Mouse (Mus musculus): ENCODE results near the gene Guca1b. TPM values are rescaled to one million over a fixed set of nuclear protein-coding genes. Genes with fewer than 3 reads are reported as not detected.
A peak's percentile ranks its signal among the peaks of the same experiment; 100 is the strongest.

The Guca1b gene
- polyA plus RNA-seq (2016; fragmentation: Nextera tagmentation; extraction: Ambion mirVana) = 0.75 and 0.85 TPM in 2 replicates

DNA sequence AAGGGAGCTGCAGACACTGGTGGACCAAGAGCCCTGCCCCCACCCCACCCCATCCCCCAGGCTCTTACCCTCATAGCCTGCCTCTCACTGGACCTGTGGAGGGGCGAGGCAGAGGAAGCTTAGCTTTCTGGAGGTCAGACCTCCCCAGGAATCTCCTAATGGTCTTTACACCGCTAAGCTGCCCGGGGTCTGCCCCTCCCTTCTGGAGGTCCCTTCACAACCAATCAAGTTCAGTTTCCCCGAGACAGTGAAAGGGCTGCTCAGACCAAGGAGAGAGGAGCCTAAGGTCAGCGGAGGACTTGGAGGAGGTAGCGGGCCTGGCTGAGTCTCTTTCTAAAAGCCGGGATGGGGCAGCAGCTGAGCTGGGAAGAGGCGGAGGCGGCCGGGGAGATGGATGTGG, at the start of gene Guca1b:
TSS of gene Guca1b (plus strand) at position 249 of the 400 bp plus-strand sequence.
- no peak for ATAC-seq (ENCODE audit: low FRiP score, low read depth)
- no peak within 1 kb of the TSS for H3K4me2 ChIP-seq (replicated peaks)
- H3K4me3 ChIP-seq = no peak within 1 kb of the TSS
- H3K27me3 ChIP-seq (replicated peaks) = no peaks in the 10 kb centered on the region; the same call in 1 of the 2 replicates
- H3K9ac ChIP-seq = no peak within 1 kb of the TSS
- H3K4me1 ChIP-seq = no peaks in the 10 kb centered on the region
- WGBS = 43% methylated on average over 10 of the region's 10 CpGs
- H3K27ac ChIP-seq = no peak within 1 kb of the TSS
- peaks cover 9% of the 10 kb centered on the region; the same call in 1 of the 2 replicates for H3K9me3 ChIP-seq
- H3K36me3 ChIP-seq = peaks cover 9% of the 10 kb centered on the region

GRCm38 (mm10) chr17:47343121-47343520, 42.1 kb upstream of the Guca1b start:
- Histone ChIP-seq H3K9me3 (peaks cover 7% of the 10 kb centered on the region; the same call in 1 of the 2 replicates), H3K4me2 (replicated peaks) (no peak overlapping the region), H3K4me1 (no peaks in the 10 kb centered on the region), H3K4me3 (no peak overlapping the region), H3K27me3 (replicated peaks) (no peaks in the 10 kb centered on the region), H3K36me3 (peaks cover 89% of the 10 kb centered on the region), H3K27ac (no peak overlapping the region), H3K9ac (no peak overlapping the region)
- 91% methylated on average over 2 of the region's 2 CpGs for WGBS
- ATAC-seq (ENCODE audit: low FRiP score, low read depth) = no peak

GRCm38 (mm10) chr17:47349721-47350319, 35.4 kb upstream of the Guca1b start:
- Histone ChIP-seq H3K4me3 (no peak overlapping the region), H3K27ac (no peak overlapping the region), H3K4me1 (no peaks in the 10 kb centered on the region), H3K9ac (no peak overlapping the region), H3K27me3 (replicated peaks) (no peaks in the 10 kb centered on the region), H3K9me3 (peaks cover 27% of the 10 kb centered on the region), H3K4me2 (replicated peaks) (no peak overlapping the region), H3K36me3 (peaks cover 98% of the 10 kb centered on the region)
- WGBS = 89% methylated on average over 3 of the region's 3 CpGs
- no peak for ATAC-seq (ENCODE audit: low FRiP score, low read depth)

GRCm38 (mm10) chr17:47359964-47360363, 25.2 kb upstream of the Guca1b start:
- Histone ChIP-seq H3K4me1 (no peaks in the 10 kb centered on the region), H3K36me3 (peaks cover 39% of the 10 kb centered on the region), H3K9me3 (no peaks in the 10 kb centered on the region), H3K9ac (no peak overlapping the region), H3K27me3 (replicated peaks) (no peaks in the 10 kb centered on the region), H3K4me2 (replicated peaks) (no peak overlapping the region), H3K27ac (no peak overlapping the region), H3K4me3 (no peak overlapping the region)
- no peak for ATAC-seq (ENCODE audit: low FRiP score, low read depth)
- 32% methylated on average over 6 of the region's 6 CpGs for WGBS

- Histone ChIP-seq H3K9ac (no peak overlapping the region), H3K4me3 (no peak overlapping the region), H3K4me1 (no peaks in the 10 kb centered on the region), H3K27ac (no peak overlapping the region), H3K4me2 (replicated peaks) (no peak overlapping the region), H3K9me3 (no peaks in the 10 kb centered on the region), H3K36me3 (peaks cover 27% of the 10 kb centered on the region), H3K27me3 (replicated peaks) (0 out of 2 replicates have a peak, but pooled peaks cover 6% of the 10 kb centered on the region)
- no peak for ATAC-seq (ENCODE audit: low FRiP score, low read depth)
- WGBS = 85% methylated on average over 11 of the region's 11 CpGs
Measured at GRCm38 (mm10) chr17:47361343-47361742, 23.9 kb upstream of the Guca1b start.

GRCm38 (mm10) chr17:47368401-47369086, 16.6 kb upstream of the Guca1b start, which contains the start of gene Mrps10:
TSS of gene Mrps10 (plus strand) at chr17:47368887.
- 0 out of 2 replicates have a peak, but pooled peaks cover 7% of the 10 kb centered on the region for H3K27me3 ChIP-seq (replicated peaks)
- H3K27ac ChIP-seq = no peak within 1 kb of the TSS
- 5% methylated on average over 35 of the region's 35 CpGs for WGBS

DNA sequence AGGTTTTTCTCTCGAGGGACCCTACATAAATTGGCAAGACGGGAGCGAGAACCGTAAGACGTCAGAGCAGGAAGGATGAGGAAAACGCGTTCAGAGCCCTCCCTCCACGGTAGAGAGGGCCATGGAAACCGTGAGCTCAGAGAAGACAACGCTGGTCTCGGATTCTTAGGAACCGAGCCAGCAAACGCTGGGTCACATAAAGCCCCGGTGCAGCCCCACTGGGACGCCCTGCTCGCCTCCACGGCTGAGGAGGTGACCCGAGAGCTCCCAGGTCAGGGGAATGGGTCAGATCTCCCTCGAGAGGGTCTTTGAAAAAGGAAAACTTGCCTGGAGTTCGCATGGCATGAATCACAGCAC, 16.1 kb upstream of the Guca1b start:
- peak overlapping the region; percentile 71 for H3K4me3 ChIP-seq
- ATAC-seq (ENCODE audit: low FRiP score, low read depth) = peak; percentile 52
- peak overlapping the region; percentile 67 for H3K9ac ChIP-seq
- H3K27me3 ChIP-seq (replicated peaks) = 0 out of 2 replicates have a peak, but pooled peaks cover 7% of the 10 kb centered on the region
- peaks cover 20% of the 10 kb centered on the region for H3K36me3 ChIP-seq
- no peaks in the 10 kb centered on the region for H3K9me3 ChIP-seq
- 2% methylated on average over 20 of the region's 20 CpGs for WGBS
- H3K27ac ChIP-seq = no peak overlapping the region
- peaks cover 6% of the 10 kb centered on the region; the same call in 1 of the 2 replicates for H3K4me1 ChIP-seq
- peak overlapping the region; percentile 84 for H3K4me2 ChIP-seq (replicated peaks)

More at GRCm38 (mm10) chr17:47368401-47369086, 16.6 kb upstream of the Guca1b start, which contains the start of gene Mrps10:
- Histone ChIP-seq H3K4me2 (replicated peaks) (peak within 1 kb of the TSS; percentile 84), H3K9me3 (no peaks in the 10 kb centered on the region), H3K9ac (peak within 1 kb of the TSS; percentile 67), H3K4me1 (peaks cover 6% of the 10 kb centered on the region; the same call in 1 of the 2 replicates), H3K36me3 (peaks cover 15% of the 10 kb centered on the region), H3K4me3 (peak within 1 kb of the TSS; percentile 71)
- ATAC-seq (ENCODE audit: low FRiP score, low read depth) = peak; percentile 92

- ATAC-seq (ENCODE audit: low FRiP score, low read depth) = no peak
Measured at GRCm38 (mm10) chr17:47371451-47371850, 13.7 kb upstream of the Guca1b start.

DNA sequence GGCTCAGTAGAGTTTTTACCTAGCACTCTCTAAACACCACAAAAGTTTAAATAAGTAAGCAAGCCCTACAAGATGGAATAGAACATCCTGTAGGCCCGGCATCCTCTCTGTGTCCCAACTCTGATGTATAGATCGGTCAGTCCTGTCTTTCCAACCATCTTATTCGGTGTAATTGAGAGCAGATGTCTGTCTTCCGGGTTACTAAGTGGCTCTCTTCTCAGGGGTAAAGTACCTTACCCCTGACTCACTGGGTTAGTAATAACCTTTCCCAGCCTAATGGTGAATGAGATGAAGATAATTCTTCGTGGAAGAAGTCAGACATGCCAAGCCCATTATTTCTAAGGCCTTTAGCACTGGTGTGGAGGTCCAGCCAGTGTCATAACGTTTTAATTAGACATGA, 11.2 kb upstream of the Guca1b start:
- Histone ChIP-seq H3K4me2 (replicated peaks) (no peak overlapping the region), H3K9me3 (no peaks in the 10 kb centered on the region), H3K27ac (no peak overlapping the region), H3K4me3 (no peak overlapping the region), H3K36me3 (peaks cover 66% of the 10 kb centered on the region), H3K27me3 (replicated peaks) (no peaks in the 10 kb centered on the region), H3K4me1 (peaks cover 6% of the 10 kb centered on the region; the same call in 1 of the 2 replicates), H3K9ac (no peak overlapping the region)
- ATAC-seq (ENCODE audit: low FRiP score, low read depth) = no peak
- 89% methylated on average over 6 of the region's 6 CpGs for WGBS

More at GRCm38 (mm10) chr17:47371451-47371850, 13.7 kb upstream of the Guca1b start:
- H3K27ac ChIP-seq = no peak overlapping the region
- no peaks in the 10 kb centered on the region for H3K9me3 ChIP-seq
- no peaks in the 10 kb centered on the region for H3K27me3 ChIP-seq (replicated peaks)
- no peak overlapping the region for H3K4me3 ChIP-seq
- WGBS = 19% methylated on average over 4 of the region's 4 CpGs
- peaks cover 43% of the 10 kb centered on the region for H3K36me3 ChIP-seq
- H3K4me2 ChIP-seq (replicated peaks) = no peak overlapping the region
- peaks cover 6% of the 10 kb centered on the region; the same call in 1 of the 2 replicates for H3K4me1 ChIP-seq
- H3K9ac ChIP-seq = no peak overlapping the region

DNA sequence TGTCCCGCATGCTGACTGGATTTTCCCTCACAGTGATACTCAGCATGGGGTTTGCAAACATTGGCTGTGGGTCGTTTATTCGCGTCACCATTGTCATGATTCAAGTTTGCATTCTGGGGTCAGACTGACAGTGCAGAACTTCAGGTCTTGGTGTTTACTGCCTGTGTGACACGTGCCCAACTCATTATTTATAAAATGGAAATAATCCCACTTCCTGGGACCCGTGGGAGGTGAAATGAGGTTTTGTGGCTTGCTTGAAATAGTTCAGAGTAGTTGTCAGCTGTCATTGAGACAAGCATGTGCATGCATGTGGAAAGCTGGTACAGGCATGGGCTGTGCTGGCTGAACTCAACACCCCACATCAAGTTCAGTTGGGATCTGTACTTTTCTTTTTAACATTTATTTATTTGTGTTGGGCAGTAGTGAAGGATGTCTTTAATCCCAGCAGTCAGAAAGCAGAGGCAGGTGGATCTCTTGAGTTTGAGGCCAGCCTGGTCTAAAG, 8.4 kb upstream of the Guca1b start:
- WGBS = 85% methylated on average over 6 of the region's 6 CpGs
- no peak overlapping the region for H3K27ac ChIP-seq
- H3K27me3 ChIP-seq (replicated peaks) = no peaks in the 10 kb centered on the region
- H3K4me3 ChIP-seq = no peak overlapping the region
- ATAC-seq (ENCODE audit: low FRiP score, low read depth) = no peak
- no peak overlapping the region for H3K4me2 ChIP-seq (replicated peaks)
- no peaks in the 10 kb centered on the region for H3K9me3 ChIP-seq
- H3K4me1 ChIP-seq = no peaks in the 10 kb centered on the region
- peaks cover 84% of the 10 kb centered on the region for H3K36me3 ChIP-seq
- no peak overlapping the region for H3K9ac ChIP-seq

DNA sequence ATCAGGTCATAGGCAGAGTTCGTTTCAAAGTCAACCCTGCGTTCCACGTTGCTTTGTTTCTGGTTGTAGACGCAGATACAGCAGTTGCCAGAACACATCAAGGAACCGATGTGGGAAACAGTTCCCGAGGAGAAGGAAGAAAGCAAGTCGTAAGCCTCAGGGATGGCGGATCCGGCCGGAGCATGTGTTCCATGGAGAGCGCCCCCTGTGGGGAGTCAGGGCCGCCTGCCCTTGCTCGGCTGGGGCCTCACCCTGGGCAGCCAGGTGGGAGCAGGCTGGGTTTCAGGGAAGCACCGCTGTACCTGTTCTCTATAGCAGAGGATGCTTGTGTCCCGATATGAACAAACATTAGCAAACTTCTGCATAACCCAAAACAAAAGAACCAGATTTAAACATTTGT, 7.1 kb upstream of the Guca1b start:
- H3K27me3 ChIP-seq (replicated peaks) = no peaks in the 10 kb centered on the region
- ATAC-seq (ENCODE audit: low FRiP score, low read depth) = no peak
- H3K4me2 ChIP-seq (replicated peaks) = no peak overlapping the region
- H3K27ac ChIP-seq = no peak overlapping the region
- no peaks in the 10 kb centered on the region for H3K9me3 ChIP-seq
- WGBS = 84% methylated on average over 15 of the region's 15 CpGs
- no peak overlapping the region for H3K9ac ChIP-seq
- no peak overlapping the region for H3K4me3 ChIP-seq
- no peaks in the 10 kb centered on the region for H3K4me1 ChIP-seq
- peaks cover 75% of the 10 kb centered on the region for H3K36me3 ChIP-seq

DNA sequence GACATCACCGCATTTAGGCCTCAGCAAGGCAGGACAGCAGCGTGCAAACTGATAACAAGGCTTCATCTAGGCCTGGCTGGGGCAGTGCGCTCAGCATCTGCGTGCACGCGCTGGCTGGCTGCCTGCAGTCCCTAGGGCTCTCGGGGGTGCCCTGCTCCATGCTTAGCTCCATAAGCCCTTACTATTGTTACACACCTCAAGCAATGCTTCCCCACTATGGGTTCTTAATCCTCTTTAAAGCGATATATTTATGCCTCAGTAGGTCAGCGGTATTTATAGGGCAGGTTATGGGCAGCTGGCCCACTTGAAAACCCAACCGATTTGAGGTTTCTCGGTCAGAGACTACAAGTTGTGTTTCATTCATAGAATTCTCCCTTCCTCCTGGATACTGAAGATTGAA, 3.3 kb upstream of the Guca1b start:
- Histone ChIP-seq H3K9ac (no peak overlapping the region), H3K36me3 (peaks cover 38% of the 10 kb centered on the region), H3K27me3 (replicated peaks) (no peaks in the 10 kb centered on the region), H3K4me1 (no peaks in the 10 kb centered on the region), H3K4me2 (replicated peaks) (no peak overlapping the region), H3K4me3 (no peak overlapping the region), H3K9me3 (peaks cover 9% of the 10 kb centered on the region; the same call in 1 of the 2 replicates), H3K27ac (no peak overlapping the region)
- 89% methylated on average over 11 of the region's 11 CpGs for WGBS
- ATAC-seq (ENCODE audit: low FRiP score, low read depth) = no peak
